15 mouse cellular contexts compared by ENCODE assay signal in the genomic region with DNA sequence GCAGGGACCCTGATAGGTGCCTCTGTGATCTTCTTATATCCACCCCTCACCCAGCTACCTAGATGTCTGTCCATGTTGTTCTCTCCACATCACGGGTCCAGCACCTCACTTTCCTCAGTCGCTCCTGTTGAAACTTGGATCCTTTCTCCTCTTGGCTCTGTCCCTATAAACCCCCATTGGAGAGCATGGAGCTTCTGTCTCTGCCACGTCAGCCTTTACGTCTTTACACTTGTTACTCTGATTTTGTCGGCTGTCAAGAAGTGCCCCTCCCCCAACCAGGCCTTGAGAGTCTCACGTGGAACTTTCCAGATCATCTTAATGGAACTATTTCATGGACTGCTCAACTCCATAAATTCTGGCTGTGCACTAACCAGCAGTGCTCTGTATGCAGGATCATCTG. TPM values are rescaled to one million over a fixed set of nuclear protein-coding genes. Genes with fewer than 3 reads are reported as not detected.
DNase-seq lines count a peak whose midpoint lies in the region; ATAC-seq and TF ChIP-seq lines count a peak whose summit lies in the region.
"Had no signal": no experiment of that assay in that cellular context is flagged by ENCODE, and none has a peak within 500 bp of the region (broad histone marks: within the 10 kb centered on the region; RNA-seq: fewer than 3 reads in every experiment).

No protein-coding gene starts in this region.

- WGBS in kidney, embryonic 16.5 days, result 30% methylated on average over 6 of the region's 6 CpGs
- WGBS in forebrain, embryonic 12.5 days, result 52% methylated on average over 6 of the region's 6 CpGs
- WGBS in midbrain, postnatal 0 days, result 43% methylated on average over 6 of the region's 6 CpGs

- no peak overlapping the region for H3K27ac ChIP-seq in kidney, embryonic 16.5 days (ENCODE audit: low read length)
- H3K27ac ChIP-seq in forebrain, embryonic 12.5 days, result no peak overlapping the region
- H3K27ac ChIP-seq in midbrain, postnatal 0 days (ENCODE audit: low read depth, low read length), result no peak overlapping the region
- H3K27ac ChIP-seq: embryonic facial prominence, embryonic 13.5 days; liver, embryonic 13.5 days had no signal

- H3K4me3 ChIP-seq in kidney, embryonic 16.5 days (ENCODE audit: low read length), result no peak overlapping the region; the same call in 1 of the 2 replicates
- no peak overlapping the region for H3K4me3 ChIP-seq in forebrain, embryonic 12.5 days (replicated peaks)
- H3K4me3 ChIP-seq in midbrain, postnatal 0 days (ENCODE audit: low read depth, low read length), result no peak overlapping the region
- H3K4me3 ChIP-seq: liver, embryonic 13.5 days; myocyte had no signal

- H3K9me3 ChIP-seq in kidney, embryonic 16.5 days (ENCODE audit: low read length), result no peaks in the 10 kb centered on the region
- no peaks in the 10 kb centered on the region for H3K9me3 ChIP-seq in forebrain, embryonic 12.5 days
- H3K9me3 ChIP-seq in midbrain, postnatal 0 days (ENCODE audit: low read length), result no peaks in the 10 kb centered on the region
- H3K9me3 ChIP-seq: embryonic facial prominence, embryonic 13.5 days; liver, embryonic 13.5 days had no signal

- H3K4me1 ChIP-seq in kidney, embryonic 16.5 days (ENCODE audit: insufficient read depth, low read length), result peaks cover 31% of the 10 kb centered on the region
- peaks cover 39% of the 10 kb centered on the region for H3K4me1 ChIP-seq in forebrain, embryonic 12.5 days
- peaks cover 3% of the 10 kb centered on the region; the same call in 1 of the 2 replicates for H3K4me1 ChIP-seq in midbrain, postnatal 0 days (ENCODE audit: insufficient read depth, low read length)

- no peak overlapping the region for H3K9ac ChIP-seq in kidney, embryonic 16.5 days (replicated peaks; ENCODE audit: low read length)
- no peak overlapping the region for H3K9ac ChIP-seq in forebrain, embryonic 12.5 days
- no peak overlapping the region for H3K9ac ChIP-seq in midbrain, postnatal 0 days (replicated peaks; ENCODE audit: low read length, poor library complexity, severe bottlenecking)
- H3K9ac ChIP-seq: embryonic facial prominence, embryonic 13.5 days; liver, embryonic 13.5 days had no signal

- H3K27me3 ChIP-seq in kidney, embryonic 16.5 days (ENCODE audit: insufficient read depth, low read length), result peaks cover 3% of the 10 kb centered on the region; the same call in 1 of the 2 replicates
- peaks cover 32% of the 10 kb centered on the region for H3K27me3 ChIP-seq in forebrain, embryonic 12.5 days
- H3K27me3 ChIP-seq in midbrain, postnatal 0 days (ENCODE audit: insufficient read depth, low read length), result no peaks in the 10 kb centered on the region

- peak overlapping the region; percentile 96 for H3K4me2 ChIP-seq in kidney, embryonic 16.5 days (replicated peaks; ENCODE audit: low read depth, low read length)
- peak overlapping the region; percentile 26 for H3K4me2 ChIP-seq in forebrain, embryonic 12.5 days
- H3K4me2 ChIP-seq in midbrain, postnatal 0 days (ENCODE audit: low read depth, low read length, poor library complexity, severe bottlenecking), result peak overlapping the region; percentile 87; the same call in 1 of the 2 replicates
- H3K4me2 ChIP-seq: embryonic facial prominence, embryonic 13.5 days; liver, embryonic 13.5 days had no signal

- TF ChIP-seq CTCF in midbrain, postnatal 0 days (IDR thresholded peaks at IDR 0.05), result no peak

- no peak for ATAC-seq in kidney, embryonic 16.5 days (ENCODE audit: low FRiP score, low TSS enrichment)
- ATAC-seq in forebrain, embryonic 12.5 days (ENCODE audit: low FRiP score), result no peak
- ATAC-seq in midbrain, postnatal 0 days (ENCODE audit: low FRiP score), result no peak
- ATAC-seq: Patski had no signal

- DNase-seq in kidney, adult 8-10 months, result no peak
- peak; percentile 77 to 79 for DNase-seq in cerebellum, postnatal 10 days
- peak; percentile 36 for DNase-seq in midbrain, postnatal 0 days (ENCODE audit: low spot score)
- DNase-seq in urinary bladder, postnatal 25 days (ENCODE audit: low spot score), result no peak
- DNase-seq in thymus, postnatal 0 days (ENCODE audit: low spot score), result no peak
- DNase-seq: adrenal gland, adult 8-10 months; heart, postnatal 4 days; kidney, postnatal 4 days; liver, embryonic 13.5 days; lung, postnatal 14 days had no signal

- no peaks in the 10 kb centered on the region for H3K36me3 ChIP-seq in kidney, embryonic 16.5 days (ENCODE audit: insufficient read depth, low read length)
- H3K36me3 ChIP-seq in forebrain, embryonic 12.5 days (replicated peaks), result no peaks in the 10 kb centered on the region
- H3K36me3 ChIP-seq in midbrain, postnatal 0 days (ENCODE audit: insufficient read depth, low read length), result no peaks in the 10 kb centered on the region
- H3K36me3 ChIP-seq: embryonic facial prominence, embryonic 13.5 days; liver, embryonic 13.5 days had no signal

RNA-seq across cellular contexts. Expression of a gene that starts 2.5 kb away (rescaled TPM):
- 18.9 and 20.0 TPM in 2 replicates for polyA plus RNA-seq in kidney, embryonic 16.5 days (2015; fragmentation: Nextera tagmentation; extraction: Ambion mirVana)
- 9.7 and 10.9 TPM in 2 replicates for polyA plus RNA-seq in forebrain, embryonic 12.5 days (2016; fragmentation: Nextera tagmentation; extraction: Ambion mirVana)
- 19.0 and 22.2 TPM in 2 replicates for total RNA-seq in midbrain, postnatal 0 days (2014; rRNA removed)
- polyA plus RNA-seq in midbrain, postnatal 0 days (2015; fragmentation: Nextera tagmentation; extraction: Ambion mirVana), result 4.7 TPM in 2 replicates
- 0.41 and 0.55 TPM in 2 replicates for polyA plus RNA-seq in thymus, postnatal 0 days (2015; fragmentation: Nextera tagmentation; extraction: Ambion mirVana)

RNA-seq across cellular contexts. Expression of a gene that starts 55.6 kb away (rescaled TPM):
- 98.2 and 98.5 TPM in 2 replicates for polyA plus RNA-seq in kidney, embryonic 16.5 days (2015; fragmentation: Nextera tagmentation; extraction: Ambion mirVana)
- 58.2 and 59.1 TPM in 2 replicates for polyA plus RNA-seq in forebrain, embryonic 12.5 days (2016; fragmentation: Nextera tagmentation; extraction: Ambion mirVana)
- total RNA-seq in midbrain, postnatal 0 days (2014; rRNA removed), result 35.7 and 40.2 TPM in 2 replicates
- polyA plus RNA-seq in midbrain, postnatal 0 days (2015; fragmentation: Nextera tagmentation; extraction: Ambion mirVana), result 76.0 and 83.3 TPM in 2 replicates
- polyA plus RNA-seq in thymus, postnatal 0 days (2015; fragmentation: Nextera tagmentation; extraction: Ambion mirVana), result 102 and 104 TPM in 2 replicates

Comparison
In these comparisons a context has a peak if more than half of its experiments do, and no peak if none do; other contexts are left out.
1. H3K4me2 ChIP-seq: peak in every context shown above with its lines; median percentile 96 in kidney, embryonic 16.5 days; 87 in midbrain, postnatal 0 days; 26 in forebrain, embryonic 12.5 days.
2. DNase-seq: peak in cerebellum, postnatal 10 days (2 of 2) and midbrain, postnatal 0 days (single experiment); none in kidney, adult 8-10 months (0 of 2), urinary bladder, postnatal 25 days (single experiment) and thymus, postnatal 0 days (single experiment).